Mouse (Mus musculus) myocyte (in vitro differentiated cells): ENCODE data around the gene Gm9970.

Experiments
- CEBPB ChIP-seq: IDR thresholded peaks from 2 replicates; pipeline ENCODE4 v1.6.1; 2011; ENCODE audit warnings: mild to moderate bottlenecking, moderate library complexity; ENCODE audit not compliant: poor library complexity, insufficient read depth, severe bottlenecking
- E2F4 ChIP-seq: IDR thresholded peaks from one replicate; pipeline ENCODE4 v1.6.1; 2011; ENCODE audit warnings: mild to moderate bottlenecking, control low read depth, moderate library complexity; ENCODE audit not compliant: insufficient read depth
- MYOD1 ChIP-seq, 3 experiments: IDR thresholded peaks; one replicate each; pipeline ENCODE4 v1.6.1; 2011; ENCODE audit warnings: control low read depth in 2 of 3, low read depth in 2 of 3, mild to moderate bottlenecking in 2 of 3, moderate library complexity in 1 of 3; ENCODE audit not compliant: insufficient read length in 2 of 3, control insufficient read depth in 1 of 3
- POLR2A ChIP-seq: IDR thresholded peaks from one replicate; pipeline ENCODE4 v1.6.1; 2011; ENCODE audit warnings: low read depth, mild to moderate bottlenecking, control low read depth, moderate library complexity; ENCODE audit not compliant: insufficient read length
- POLR2AphosphoS2 ChIP-seq: IDR thresholded peaks from one replicate; pipeline ENCODE4 v1.6.1; 2011; ENCODE audit warnings: low read depth, control low read depth; ENCODE audit not compliant: insufficient read length
- TCF12 ChIP-seq: IDR thresholded peaks from one replicate; pipeline ENCODE4 v1.6.1; 2011; ENCODE audit warnings: mild to moderate bottlenecking, control low read depth; ENCODE audit not compliant: poor library complexity, insufficient read depth, severe bottlenecking
- USF1 ChIP-seq: IDR thresholded peaks from one replicate; pipeline ENCODE4 v1.6.1; 2011; ENCODE audit warnings: low read depth, mild to moderate bottlenecking, control low read depth, moderate library complexity

- TF ChIP-seq POLR2A (no peak), POLR2AphosphoS2 (no peak), CEBPB (no peak), E2F4 (no peak), MYOD1 (IDR thresholded peaks at IDR 0.05; ENCODE audit: control insufficient read depth in 1 of 3, insufficient read length in 2 of 3, low read depth in 2 of 3) (no peak), TCF12 (no peak), USF1 (no peak)
Measured at GRCm38 (mm10) chr5:31198616-31199320, 42.3 kb downstream of the Gm9970 start.
